Mouse (Mus musculus) cortical plate, adult 2 months (tissue): ENCODE measurements around the gene Gm36176. TPM values are rescaled to one million over a fixed set of nuclear protein-coding genes. Genes with fewer than 3 reads are reported as not detected.

ENCODE experiments used
- H3K27ac ChIP-seq: fragments of 200-500 bp; 2 replicates; pipeline ENCODE4 v1.5.1; 2012; ENCODE audit warnings: low read length, control low read depth, inconsistent platforms; ENCODE audit not compliant: insufficient read depth
- H3K4me1 ChIP-seq: fragments of 200-500 bp; 2 replicates; pipeline ENCODE4 v1.6.1; 2011; ENCODE audit warnings: low read length; ENCODE audit not compliant: control insufficient read depth, insufficient read depth
- H3K4me3 ChIP-seq: fragments of 200-500 bp; 2 replicates; pipeline ENCODE4 v1.5.1; 2011; ENCODE audit warnings: mild to moderate bottlenecking, low read length, control low read depth; ENCODE audit not compliant: insufficient read depth
- CTCF ChIP-seq: fragments of 200-500 bp; IDR thresholded peaks from 2 replicates; pipeline ENCODE4 v1.5.1; 2011; ENCODE audit warnings: mild to moderate bottlenecking, control low read depth, low read length; ENCODE audit not compliant: insufficient read depth; ENCODE audit errors: extremely low read depth
- POLR2A ChIP-seq: fragments of 200-500 bp; IDR thresholded peaks from 2 replicates; pipeline ENCODE4 v1.6.1; 2011; ENCODE audit warnings: mild to moderate bottlenecking, low read length, control low read depth; ENCODE audit not compliant: insufficient read depth; ENCODE audit errors: extremely low read depth
- polyA plus RNA-seq: library from polyadenylated mRNA; depleted of rRNA; stranded (reverse); fragments of >200 nt; gene quantifications from 2 replicates; pipeline ENCODE4 v1.2.3, GENCODE M21; 2012

Gene Gm36176
- polyA plus RNA-seq, 1 experiment: not detected

- no peak within 1 kb of the TSS for H3K27ac ChIP-seq
- H3K4me3 ChIP-seq: no peak within 1 kb of the TSS
- no peak for TF ChIP-seq CTCF
- no peak for TF ChIP-seq POLR2A
- H3K4me1 ChIP-seq: no peaks in the 10 kb centered on the region
Measured at GRCm38 (mm10) chr10:77826951-77827350, 19.7 kb upstream of the Gm36176 start, which contains the start of gene Krtap10-4. Gene Krtap10-4 (minus strand): TSS chr10:77827095.

- no peak within 1 kb of the TSS for H3K27ac ChIP-seq
- TF ChIP-seq POLR2A (no peak), CTCF (no peak)
- no peak within 1 kb of the TSS for H3K4me3 ChIP-seq
Measured at GRCm38 (mm10) chr10:77835647-77836046, 11.0 kb upstream of the Gm36176 start, which contains the start of gene Krtap10-10. Gene Krtap10-10 (plus strand): TSS chr10:77835947.

GRCm38 (mm10) chr10:77839006-77839405 is 7.6 kb upstream of the Gm36176 start:
- TF ChIP-seq POLR2A (no peak), CTCF (no peak)
- Histone ChIP-seq H3K4me3 (no peak overlapping the region), H3K4me1 (no peaks in the 10 kb centered on the region), H3K27ac (no peak overlapping the region)

More at GRCm38 (mm10) chr10:77835647-77836046, 11.0 kb upstream of the Gm36176 start, which contains the start of gene Krtap10-10:
- H3K4me1 ChIP-seq: no peaks in the 10 kb centered on the region

- H3K4me1 ChIP-seq: no peaks in the 10 kb centered on the region
- no peak overlapping the region for H3K4me3 ChIP-seq
- no peak overlapping the region for H3K27ac ChIP-seq
- TF ChIP-seq CTCF: no peak
- TF ChIP-seq POLR2A: no peak
Measured at GRCm38 (mm10) chr10:77846961-77847360, 358 bp downstream of the Gm36176 start.

GRCm38 (mm10) chr10:77847538-77847937 is 935 bp downstream of the Gm36176 start:
- H3K27ac ChIP-seq: no peak overlapping the region
- H3K4me1 ChIP-seq: no peaks in the 10 kb centered on the region
- no peak overlapping the region for H3K4me3 ChIP-seq
- no peak for TF ChIP-seq POLR2A

- no peak for TF ChIP-seq POLR2A
- Histone ChIP-seq H3K27ac (no peak within 1 kb of the TSS), H3K4me3 (no peak within 1 kb of the TSS), H3K4me1 (no peaks in the 10 kb centered on the region)
Measured at GRCm38 (mm10) chr10:77852559-77852958, 6.0 kb downstream of the Gm36176 start, which contains the start of gene Gm10318. Gene Gm10318 (plus strand): TSS chr10:77852859.

GRCm38 (mm10) chr10:77861675-77862074 is 15.1 kb downstream of the Gm36176 start, which contains the start of gene Gm3285:
Gene Gm3285 (plus strand): TSS chr10:77861975.
- TF ChIP-seq CTCF: no peak
- no peak for TF ChIP-seq POLR2A
- Histone ChIP-seq H3K27ac (no peak within 1 kb of the TSS), H3K4me1 (no peaks in the 10 kb centered on the region), H3K4me3 (no peak within 1 kb of the TSS)

- no peaks in the 10 kb centered on the region for H3K4me1 ChIP-seq
- H3K4me3 ChIP-seq: no peak overlapping the region
- no peak for TF ChIP-seq POLR2A
- no peak overlapping the region for H3K27ac ChIP-seq
Measured at GRCm38 (mm10) chr10:77864067-77864761, 17.6 kb downstream of the Gm36176 start.

- no peaks in the 10 kb centered on the region for H3K4me1 ChIP-seq
- H3K4me3 ChIP-seq: no peak overlapping the region
- H3K27ac ChIP-seq: no peak overlapping the region
- TF ChIP-seq POLR2A (no peak), CTCF (no peak)
Measured at GRCm38 (mm10) chr10:77864762-77865143, 18.1 kb downstream of the Gm36176 start.

GRCm38 (mm10) chr10:77867546-77867945 is 20.9 kb downstream of the Gm36176 start:
- H3K27ac ChIP-seq: no peak overlapping the region
- no peaks in the 10 kb centered on the region for H3K4me1 ChIP-seq
- TF ChIP-seq POLR2A (no peak), CTCF (no peak)
- H3K4me3 ChIP-seq: no peak overlapping the region
